ENCODE assay signal across 17 mouse cellular contexts in the genomic region with DNA sequence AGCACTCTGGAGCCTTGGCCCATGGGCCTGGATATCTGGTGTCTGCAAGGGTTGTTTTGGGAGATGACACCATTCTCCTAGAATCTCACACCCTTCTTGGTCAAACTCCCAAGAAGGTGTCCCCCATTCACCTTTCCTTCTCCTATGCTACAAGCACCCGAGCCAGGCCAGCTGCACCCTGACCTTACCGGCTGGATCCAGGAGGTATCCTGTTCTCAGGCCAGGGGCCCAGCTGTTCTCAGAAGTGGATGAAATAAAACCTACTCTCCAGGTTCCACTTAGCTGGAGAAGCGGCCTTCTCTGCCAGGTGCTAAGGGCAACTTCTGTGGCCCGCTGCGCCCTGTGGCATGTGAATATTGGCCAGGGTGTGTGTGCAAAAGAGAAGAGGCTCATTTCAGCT. TPM values are rescaled to one million over a fixed set of nuclear protein-coding genes. Genes with fewer than 3 reads are reported as not detected.
A peak's percentile ranks its signal among the peaks of the same experiment; 100 is the strongest.
DNase-seq lines count a peak whose midpoint lies in the region.
"Had no signal": no experiment of that assay in that cellular context is flagged by ENCODE, and none has a peak within 500 bp of the region (broad histone marks: within the 10 kb centered on the region; RNA-seq: fewer than 3 reads in every experiment).

No protein-coding gene starts in this region.

- intact Hi-C loops in gastrocnemius, postnatal 36 days (cut with DNase I) = loop anchor here (10.0 kb wide), 1 partner anchor 320 kb away; no protein-coding TSS in a partner anchor

- DNase-seq in gastrocnemius, adult 8-10 months (ENCODE audit: low spot score in 2 of 2) = peak; percentile 81 to 89
- DNase-seq in gastrocnemius, postnatal 36 days = peak; percentile 56 to 71
- peak; percentile 48 for DNase-seq in kidney, postnatal 14 days
- DNase-seq in skeletal muscle tissue, adult 2 months (ENCODE audit: low read depth, low spot score) = peak; percentile 95
- no peak for DNase-seq in testis, postnatal 14 days (ENCODE audit: low spot score)
- DNase-seq in left cerebral cortex, adult 11 months (ENCODE audit: low spot score) = no peak
- no peak for DNase-seq in thymus, postnatal 10 days (ENCODE audit: low spot score in 2 of 2)
- DNase-seq: adrenal gland, adult 2 months; cerebellum, adult 8-10 months; heart, adult 11 months; heart, postnatal 14 days; lung, adult 18-20 months; lung, postnatal 14 days; midbrain, embryonic 14.5 days; right cerebral cortex, postnatal 14 days; spleen, adult 18-20 months; thymus, postnatal 25 days had no signal

RNA-seq across cellular contexts. Expression of gene Fgd3, which starts 4.8 kb away (rescaled TPM):
- 1 to 10 TPM in 2 of 4 experiments, under 1 TPM in 2; 0.34 to 1.5 (median 0.98) TPM for total RNA-seq in gastrocnemius, adult 8-10 months (2022)
- under 1 TPM; 0.87 to 0.99 TPM for total RNA-seq in gastrocnemius, postnatal 36 days (2021)

RNA-seq across cellular contexts. Expression of gene Bicd2, which starts 16.5 kb away (rescaled TPM):
- total RNA-seq in gastrocnemius, adult 8-10 months (2022) = 10 to 100 TPM; 21.6 to 26.7 (median 24.6) TPM
- 10 to 100 TPM; 23.3 to 24.5 TPM for total RNA-seq in gastrocnemius, postnatal 36 days (2021)

Comparison
In these comparisons a context has a peak if more than half of its experiments do, and no peak if none do; other contexts are left out.
1. DNase-seq: peak in gastrocnemius, adult 8-10 months (2 of 2), gastrocnemius, postnatal 36 days (2 of 2), kidney, postnatal 14 days (single experiment) and skeletal muscle tissue, adult 2 months (single experiment); none in testis, postnatal 14 days (single experiment), left cerebral cortex, adult 11 months (single experiment) and thymus, postnatal 10 days (0 of 2).